Mouse (Mus musculus) hindbrain, embryonic 16.5 days (tissue): ENCODE results near the gene Flywch1. TPM values are rescaled to one million over a fixed set of nuclear protein-coding genes. Genes with fewer than 3 reads are reported as not detected.

ENCODE experiments used
- ATAC-seq: fragments of 200-750 bp; cut with Nextera tagmentation; 2 replicates; pipeline ENCODE4 v1.8.0; 2017; ENCODE audit warnings: moderate TSS enrichment, moderate library complexity
- H3K27ac ChIP-seq: fragments of 300-500 bp; sonication (generic); 2 replicates; pipeline ENCODE4 v1.5.1; 2014; ENCODE audit warnings: low read depth, mild to moderate bottlenecking, control low read depth, low read length, moderate library complexity
- H3K27me3 ChIP-seq: fragments of 300-500 bp; sonication (generic); replicated peaks from 2 replicates; pipeline ENCODE4 v1.6.1; 2014; ENCODE audit warnings: low read length; ENCODE audit not compliant: control insufficient read depth, insufficient read depth
- H3K36me3 ChIP-seq: fragments of 300-500 bp; sonication (generic); 2 replicates; pipeline ENCODE4 v1.6.1; 2014; ENCODE audit warnings: mild to moderate bottlenecking, low read length, moderate library complexity, mixed read lengths; ENCODE audit not compliant: control insufficient read depth, insufficient read depth
- H3K4me1 ChIP-seq: fragments of 300-500 bp; sonication (generic); 2 replicates; pipeline ENCODE4 v1.6.1; 2014; ENCODE audit warnings: low read depth, low read length; ENCODE audit not compliant: control insufficient read depth, insufficient read depth
- H3K4me2 ChIP-seq: fragments of 300-500 bp; sonication (generic); 2 replicates; pipeline ENCODE4 v1.6.1; 2014; ENCODE audit warnings: mild to moderate bottlenecking, low read length, control low read depth, moderate library complexity
- H3K4me3 ChIP-seq: fragments of 300-500 bp; sonication (generic); 2 replicates; pipeline ENCODE4 v1.5.1; 2014; ENCODE audit warnings: mild to moderate bottlenecking, low read length, control low read depth, moderate library complexity
- H3K9ac ChIP-seq: fragments of 300-500 bp; sonication (generic); 2 replicates; pipeline ENCODE4 v1.6.1; 2014; ENCODE audit warnings: low read depth, mild to moderate bottlenecking, control low read depth, low read length, moderate library complexity
- H3K9me3 ChIP-seq: fragments of 300-500 bp; sonication (generic); 2 replicates; pipeline ENCODE4 v1.6.1; 2014; ENCODE audit warnings: mild to moderate bottlenecking, low read length, moderate library complexity; ENCODE audit not compliant: control insufficient read depth
- WGBS: fragments of 180-500 bp; shearing (Covaris S2); extraction: QIAGEN DNeasy Blood & Tissue Kit; methylation state at CpG from one replicate; pipeline ENCODE4 v1.1.7; 2014; 5-methylcytosine and 5-hydroxymethylcytosine counted together
- polyA plus RNA-seq: library from polyadenylated mRNA; unstranded; fragments of >200 nt; fragmentation: Nextera tagmentation; extraction: Ambion mirVana; gene quantifications from 2 replicates; pipeline ENCODE4 v1.2.1, GENCODE M21; 2015

The Flywch1 gene
- polyA plus RNA-seq, 1 experiment from 2014 or later, result 203 TPM

GRCm38 (mm10) chr17:23770896-23771283 lies 512 bp downstream of the Flywch1 start:
- H3K4me3 ChIP-seq, result peak overlapping the region; percentile 61
- WGBS, result under 1% methylated on average over 19 of the region's 19 CpGs
- no peaks in the 10 kb centered on the region for H3K9me3 ChIP-seq
- H3K9ac ChIP-seq, result peak overlapping the region; percentile 80
- H3K4me1 ChIP-seq, result peaks cover 14% of the 10 kb centered on the region
- ATAC-seq, result no peak; the same call in 1 of the 2 replicates
- no peaks in the 10 kb centered on the region for H3K27me3 ChIP-seq
- H3K4me2 ChIP-seq, result peak overlapping the region; percentile 59
- H3K27ac ChIP-seq, result peak overlapping the region; percentile 83
- H3K36me3 ChIP-seq, result no peaks in the 10 kb centered on the region; the same call in 1 of the 2 replicates

DNA sequence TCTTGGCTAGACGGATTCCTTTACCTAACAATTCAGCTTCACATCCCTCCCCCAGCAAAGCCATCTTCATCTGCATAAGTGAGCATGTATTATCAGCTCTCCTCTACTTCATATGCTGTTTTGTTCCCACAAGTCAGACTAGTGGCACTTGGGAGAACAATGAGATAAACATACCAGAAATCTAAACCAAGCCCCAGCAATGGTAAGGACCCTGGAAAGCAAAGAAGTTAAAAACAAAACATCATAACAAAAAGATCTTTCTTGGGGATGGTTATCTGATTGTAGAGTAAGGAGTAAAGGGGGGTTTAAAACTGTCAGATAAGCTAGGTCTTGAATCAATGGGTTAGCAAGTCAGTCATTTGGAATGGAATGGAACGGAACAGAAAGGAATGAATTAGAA lies 909 bp downstream of the Flywch1 start:
- Histone ChIP-seq H3K36me3 (no peaks in the 10 kb centered on the region; the same call in 1 of the 2 replicates), H3K4me2 (peak overlapping the region; percentile 59), H3K4me3 (peak overlapping the region; percentile 61), H3K4me1 (peaks cover 14% of the 10 kb centered on the region), H3K27ac (peak overlapping the region; percentile 83), H3K27me3 (no peaks in the 10 kb centered on the region), H3K9ac (peak overlapping the region; percentile 80; the same call in 1 of the 2 replicates), H3K9me3 (no peaks in the 10 kb centered on the region)
- WGBS, result 7% methylated on average over 2 of the region's 2 CpGs
- ATAC-seq, result no peak

GRCm38 (mm10) chr17:23762976-23763375 lies 8.4 kb downstream of the Flywch1 start:
- no peak for ATAC-seq
- Histone ChIP-seq H3K4me2 (no peak overlapping the region), H3K9ac (no peak overlapping the region), H3K4me1 (no peaks in the 10 kb centered on the region), H3K36me3 (peaks cover 30% of the 10 kb centered on the region), H3K4me3 (no peak overlapping the region), H3K9me3 (0 out of 2 replicates have a peak, but pooled peaks cover 2% of the 10 kb centered on the region), H3K27ac (no peak overlapping the region), H3K27me3 (no peaks in the 10 kb centered on the region)
- WGBS, result 86% methylated on average over 11 of the region's 11 CpGs

GRCm38 (mm10) chr17:23761155-23761554 lies 10.2 kb downstream of the Flywch1 start:
- WGBS, result 100% methylated on average over 3 of the region's 3 CpGs
- no peak for ATAC-seq
- no peak overlapping the region for H3K27ac ChIP-seq
- H3K27me3 ChIP-seq, result no peaks in the 10 kb centered on the region
- 0 out of 2 replicates have a peak, but pooled peaks cover 2% of the 10 kb centered on the region for H3K9me3 ChIP-seq
- no peak overlapping the region for H3K4me3 ChIP-seq
- peaks cover 41% of the 10 kb centered on the region for H3K36me3 ChIP-seq
- H3K4me2 ChIP-seq, result no peak overlapping the region
- H3K4me1 ChIP-seq, result no peaks in the 10 kb centered on the region
- no peak overlapping the region for H3K9ac ChIP-seq

DNA sequence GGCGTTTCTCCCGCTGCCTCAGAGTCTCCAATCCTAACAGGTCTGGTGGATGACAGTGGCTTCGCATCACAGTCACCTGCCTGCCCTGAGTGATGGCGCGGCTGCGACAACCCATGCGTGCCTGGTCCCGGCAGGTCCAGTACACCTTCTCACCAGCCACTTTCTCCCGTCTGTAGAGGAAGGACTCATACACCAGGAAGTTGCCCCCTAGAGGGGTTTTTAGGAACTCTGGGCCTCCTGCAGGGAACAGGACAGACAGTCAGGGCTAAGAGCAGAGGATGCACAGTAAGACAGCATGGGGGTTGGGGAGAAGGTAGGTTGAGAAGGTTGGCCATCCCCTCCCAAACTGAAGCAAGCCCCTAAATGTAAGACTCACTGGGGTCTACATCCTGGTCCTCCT lies 11.2 kb downstream of the Flywch1 start:
- no peak overlapping the region for H3K4me2 ChIP-seq
- no peak for ATAC-seq
- no peaks in the 10 kb centered on the region for H3K4me1 ChIP-seq
- 94% methylated on average over 9 of the region's 9 CpGs for WGBS
- no peak overlapping the region for H3K4me3 ChIP-seq
- no peak overlapping the region for H3K9ac ChIP-seq
- H3K36me3 ChIP-seq, result peaks cover 50% of the 10 kb centered on the region
- 0 out of 2 replicates have a peak, but pooled peaks cover 2% of the 10 kb centered on the region for H3K9me3 ChIP-seq
- no peak overlapping the region for H3K27ac ChIP-seq
- no peaks in the 10 kb centered on the region for H3K27me3 ChIP-seq

DNA sequence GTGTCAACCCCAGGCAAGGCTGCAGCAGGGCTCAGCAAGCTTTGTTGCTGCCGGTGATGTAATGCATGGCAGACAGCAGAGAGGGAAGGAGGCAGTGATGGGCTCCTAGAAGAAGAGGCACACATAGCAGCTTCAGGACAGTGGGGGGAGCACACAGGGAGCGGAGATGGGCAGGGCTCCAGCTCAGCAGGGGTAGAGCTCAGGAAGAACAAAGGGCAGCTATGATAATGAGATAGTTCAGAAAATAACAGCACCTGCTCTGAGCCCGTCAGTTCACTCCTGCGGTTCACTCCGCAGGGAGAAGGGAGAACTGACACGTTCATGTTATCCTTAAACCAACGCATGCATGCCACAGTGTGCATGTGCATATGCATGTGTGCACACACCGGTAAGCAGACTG lies 12.6 kb downstream of the Flywch1 start:
- ATAC-seq, result no peak
- Histone ChIP-seq H3K4me3 (no peak overlapping the region), H3K4me2 (no peak overlapping the region), H3K27me3 (no peaks in the 10 kb centered on the region), H3K36me3 (peaks cover 58% of the 10 kb centered on the region), H3K27ac (no peak overlapping the region), H3K9ac (no peak overlapping the region), H3K9me3 (0 out of 2 replicates have a peak, but pooled peaks cover 2% of the 10 kb centered on the region), H3K4me1 (no peaks in the 10 kb centered on the region)
- WGBS, result 69% methylated on average over 8 of the region's 8 CpGs

- WGBS, result 96% methylated on average over 9 of the region's 9 CpGs
- Histone ChIP-seq H3K27me3 (no peaks in the 10 kb centered on the region), H3K9ac (no peak overlapping the region), H3K36me3 (peaks cover 68% of the 10 kb centered on the region), H3K9me3 (0 out of 2 replicates have a peak, but pooled peaks cover 2% of the 10 kb centered on the region), H3K4me3 (no peak overlapping the region), H3K27ac (no peak overlapping the region), H3K4me1 (no peaks in the 10 kb centered on the region), H3K4me2 (no peak overlapping the region)
- no peak for ATAC-seq
Observed at GRCm38 (mm10) chr17:23757581-23757980, 13.8 kb downstream of the Flywch1 start.

DNA sequence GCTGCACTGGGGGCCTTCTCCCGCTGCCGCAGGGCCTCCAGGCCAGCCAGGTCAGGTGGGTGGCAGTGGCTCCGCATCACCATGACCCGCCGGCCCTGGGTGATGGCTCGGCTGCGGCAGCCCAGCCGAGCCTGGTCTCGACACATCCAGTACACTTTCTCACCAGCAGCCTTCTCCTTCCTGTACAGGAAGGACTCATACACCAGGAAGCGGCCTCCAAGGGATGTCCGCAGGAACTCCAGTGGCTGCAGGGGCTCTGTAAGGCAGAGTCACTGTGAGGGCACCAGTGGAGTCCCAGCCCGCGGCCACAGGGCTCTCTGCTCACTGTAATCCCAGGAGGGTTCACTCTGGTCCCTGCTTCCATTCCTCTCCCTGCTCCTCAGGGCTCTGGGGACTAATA lies 15.7 kb downstream of the Flywch1 start:
- Histone ChIP-seq H3K27me3 (no peaks in the 10 kb centered on the region), H3K9me3 (0 out of 2 replicates have a peak, but pooled peaks cover 2% of the 10 kb centered on the region), H3K4me2 (no peak overlapping the region), H3K4me3 (no peak overlapping the region), H3K27ac (no peak overlapping the region), H3K4me1 (no peaks in the 10 kb centered on the region), H3K9ac (no peak overlapping the region), H3K36me3 (peaks cover 64% of the 10 kb centered on the region)
- ATAC-seq, result no peak
- WGBS, result 95% methylated on average over 13 of the region's 13 CpGs

- Histone ChIP-seq H3K9ac (no peak overlapping the region), H3K36me3 (peaks cover 30% of the 10 kb centered on the region), H3K4me3 (no peak overlapping the region), H3K4me1 (peaks cover 11% of the 10 kb centered on the region), H3K27ac (no peak overlapping the region), H3K9me3 (no peaks in the 10 kb centered on the region), H3K27me3 (peaks cover 13% of the 10 kb centered on the region), H3K4me2 (no peak overlapping the region; the same call in 1 of the 2 replicates)
- 81% methylated on average over 11 of the region's 11 CpGs for WGBS
- ATAC-seq, result no peak
Observed at GRCm38 (mm10) chr17:23749400-23750191, 21.8 kb downstream of the Flywch1 start.
